Mouse (Mus musculus) bone marrow macrophage, adult 2 months (primary cell): ENCODE measurements around the gene Ahcyl2.

Experiments used
- CTCF ChIP-seq: IDR thresholded peaks from 2 replicates; pipeline ENCODE4 v1.5.1; 2012; ENCODE audit warnings: low read depth, mild to moderate bottlenecking, low read length, moderate library complexity
- POLR2A ChIP-seq: IDR thresholded peaks from 2 replicates; pipeline ENCODE4 v1.6.1; 2012; ENCODE audit warnings: mild to moderate bottlenecking, low read depth, low read length, borderline replicate concordance

DNA sequence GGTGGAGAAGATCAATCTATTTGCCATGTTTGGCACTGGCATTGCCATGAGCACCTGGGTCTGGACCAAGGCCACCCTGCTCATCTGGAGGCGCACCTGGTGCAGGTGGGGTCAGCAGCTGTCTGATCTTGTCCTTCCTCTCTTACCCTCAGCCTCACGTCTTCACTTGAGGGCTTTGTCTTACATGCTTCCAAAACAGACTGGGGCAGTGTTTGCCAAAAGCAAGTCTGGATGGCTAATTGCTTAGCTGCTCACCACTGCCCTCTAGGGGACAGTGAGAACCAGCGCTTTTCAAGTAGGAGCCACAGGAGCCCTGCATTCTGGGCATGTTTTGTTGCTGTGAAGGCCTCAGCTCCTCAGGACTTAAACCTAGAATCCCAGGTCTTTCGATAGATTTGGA, 9.4 kb upstream of the Ahcyl2 start:
- peak; percentile 91; the same call in 1 of the 2 replicates for TF ChIP-seq CTCF
- no peak for TF ChIP-seq POLR2A
